Mouse (Mus musculus): ENCODE data around the gene Ndufaf5. TPM values are rescaled to one million over a fixed set of nuclear protein-coding genes. Genes with fewer than 3 reads are reported as not detected.

Ndufaf5 gene
- polyA plus RNA-seq, 1 experiment = 20.5 TPM

- Histone ChIP-seq H3K9ac (ENCODE audit: low read depth, poor library complexity, severe bottlenecking) (no peak overlapping the region), H3K4me3 (ENCODE audit: low read depth, low read length) (no peak overlapping the region), H3K9me3 (replicated peaks; ENCODE audit: control insufficient read depth, insufficient read depth, low read length, poor library complexity, severe bottlenecking) (no peaks in the 10 kb centered on the region), H3K4me1 (ENCODE audit: control insufficient read depth, insufficient read depth, low read length) (no peaks in the 10 kb centered on the region), H3K27me3 (ENCODE audit: control insufficient read depth, insufficient read depth, low read length, poor library complexity, severe bottlenecking) (no peaks in the 10 kb centered on the region), H3K27ac (ENCODE audit: insufficient read depth, low read length) (no peak overlapping the region), H3K36me3 (ENCODE audit: control insufficient read depth, insufficient read depth, low read length, poor library complexity, severe bottlenecking) (no peaks in the 10 kb centered on the region)
- no peak for TF ChIP-seq CTCF (IDR thresholded peaks at IDR 0.05; ENCODE audit: low read depth, low read length)
- TF ChIP-seq POLR2A (IDR thresholded peaks at IDR 0.05; ENCODE audit: insufficient read depth, low read length) = no peak
- TF ChIP-seq EP300 (IDR thresholded peaks at IDR 0.05; ENCODE audit: insufficient read depth, low read depth, low read length) = no peak
Observed at GRCm38 (mm10) chr2:140215415-140215814, 45.0 kb downstream of the Ndufaf5 start.

DNA sequence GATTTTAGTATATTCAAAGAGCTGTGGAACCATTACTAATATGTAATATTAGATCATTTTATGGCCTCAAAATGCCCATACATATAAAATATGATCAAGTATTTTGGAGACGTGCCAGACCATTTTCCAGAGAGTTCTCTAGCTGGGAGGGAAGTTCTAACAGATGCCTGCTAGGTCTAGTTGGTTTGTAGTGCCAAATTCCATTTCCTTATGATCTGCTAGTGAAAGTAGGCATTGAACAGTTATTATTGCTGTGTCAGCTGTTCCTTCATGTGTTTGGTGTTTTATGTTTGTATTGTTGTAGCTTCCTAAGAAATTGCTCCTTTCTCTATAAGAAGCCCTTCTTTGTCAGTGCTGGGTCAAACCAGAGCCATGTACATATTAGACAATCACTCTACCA lies 45.5 kb downstream of the Ndufaf5 start:
- H3K27me3 ChIP-seq (ENCODE audit: control insufficient read depth, insufficient read depth, low read length, poor library complexity, severe bottlenecking) = no peaks in the 10 kb centered on the region
- TF ChIP-seq CTCF (IDR thresholded peaks at IDR 0.05; ENCODE audit: low read depth, low read length) (no peak), POLR2A (IDR thresholded peaks at IDR 0.05; ENCODE audit: insufficient read depth, low read length) (no peak), EP300 (IDR thresholded peaks at IDR 0.05; ENCODE audit: insufficient read depth, low read depth, low read length) (no peak)
- H3K4me3 ChIP-seq (ENCODE audit: low read depth, low read length) = no peak overlapping the region
- no peak overlapping the region for H3K27ac ChIP-seq (ENCODE audit: insufficient read depth, low read length)
- H3K9ac ChIP-seq (ENCODE audit: low read depth, poor library complexity, severe bottlenecking) = no peak overlapping the region
- no peaks in the 10 kb centered on the region for H3K4me1 ChIP-seq (ENCODE audit: control insufficient read depth, insufficient read depth, low read length)
- H3K36me3 ChIP-seq (ENCODE audit: control insufficient read depth, insufficient read depth, low read length, poor library complexity, severe bottlenecking) = no peaks in the 10 kb centered on the region
- H3K9me3 ChIP-seq (replicated peaks; ENCODE audit: control insufficient read depth, insufficient read depth, low read length, poor library complexity, severe bottlenecking) = no peaks in the 10 kb centered on the region

GRCm38 (mm10) chr2:140220325-140220724 lies 49.9 kb downstream of the Ndufaf5 start:
- no peaks in the 10 kb centered on the region for H3K27me3 ChIP-seq (ENCODE audit: control insufficient read depth, insufficient read depth, low read length, poor library complexity, severe bottlenecking)
- no peaks in the 10 kb centered on the region for H3K36me3 ChIP-seq (ENCODE audit: control insufficient read depth, insufficient read depth, low read length, poor library complexity, severe bottlenecking)
- H3K4me1 ChIP-seq (ENCODE audit: control insufficient read depth, insufficient read depth, low read length) = no peaks in the 10 kb centered on the region
- no peak overlapping the region for H3K4me3 ChIP-seq (ENCODE audit: low read depth, low read length)
- H3K9ac ChIP-seq (ENCODE audit: low read depth, poor library complexity, severe bottlenecking) = no peak overlapping the region
- no peaks in the 10 kb centered on the region for H3K9me3 ChIP-seq (replicated peaks; ENCODE audit: control insufficient read depth, insufficient read depth, low read length, poor library complexity, severe bottlenecking)
- H3K27ac ChIP-seq (ENCODE audit: insufficient read depth, low read length) = no peak overlapping the region
- TF ChIP-seq POLR2A (IDR thresholded peaks at IDR 0.05; ENCODE audit: insufficient read depth, low read length) (no peak), EP300 (IDR thresholded peaks at IDR 0.05; ENCODE audit: insufficient read depth, low read depth, low read length) (no peak), CTCF (IDR thresholded peaks at IDR 0.05; ENCODE audit: low read depth, low read length) (no peak)

DNA sequence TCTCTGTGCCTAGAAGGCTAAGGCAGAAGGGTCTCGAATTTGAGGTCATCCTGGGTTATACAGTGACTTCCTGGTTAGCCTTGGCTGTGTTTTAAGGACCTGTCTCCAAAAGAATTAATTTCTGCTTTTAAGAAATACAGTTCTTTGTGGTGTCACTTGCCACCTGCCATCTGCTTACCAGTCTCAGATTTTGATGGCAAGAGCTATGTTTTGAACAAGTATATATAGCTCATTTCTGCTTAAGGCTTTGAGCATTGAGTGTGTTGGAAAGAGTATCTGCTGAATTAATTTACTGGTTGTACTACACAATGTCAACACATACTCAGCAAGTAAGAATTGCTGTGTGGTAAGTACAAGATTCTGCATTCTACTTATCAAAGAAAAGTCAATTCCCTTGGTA lies 59.8 kb downstream of the Ndufaf5 start:
- Histone ChIP-seq H3K9me3 (replicated peaks; ENCODE audit: control insufficient read depth, insufficient read depth, low read length, poor library complexity, severe bottlenecking) (peaks cover 10% of the 10 kb centered on the region), H3K4me1 (ENCODE audit: control insufficient read depth, insufficient read depth, low read length) (no peaks in the 10 kb centered on the region), H3K27ac (ENCODE audit: insufficient read depth, low read length) (no peak overlapping the region), H3K27me3 (ENCODE audit: control insufficient read depth, insufficient read depth, low read length, poor library complexity, severe bottlenecking) (no peaks in the 10 kb centered on the region), H3K36me3 (ENCODE audit: control insufficient read depth, insufficient read depth, low read length, poor library complexity, severe bottlenecking) (no peaks in the 10 kb centered on the region), H3K9ac (ENCODE audit: low read depth, poor library complexity, severe bottlenecking) (no peak overlapping the region), H3K4me3 (ENCODE audit: low read depth, low read length) (no peak overlapping the region)
- TF ChIP-seq POLR2A (IDR thresholded peaks at IDR 0.05; ENCODE audit: insufficient read depth, low read length) = no peak
- no peak for TF ChIP-seq EP300 (IDR thresholded peaks at IDR 0.05; ENCODE audit: insufficient read depth, low read depth, low read length)
- TF ChIP-seq CTCF (IDR thresholded peaks at IDR 0.05; ENCODE audit: low read depth, low read length) = no peak

GRCm38 (mm10) chr2:140237245-140237644 lies 66.8 kb downstream of the Ndufaf5 start:
- no peaks in the 10 kb centered on the region for H3K9me3 ChIP-seq (replicated peaks; ENCODE audit: control insufficient read depth, insufficient read depth, low read length, poor library complexity, severe bottlenecking)

GRCm38 (mm10) chr2:140242398-140242797 lies 71.9 kb downstream of the Ndufaf5 start:
- no peaks in the 10 kb centered on the region for H3K36me3 ChIP-seq (ENCODE audit: control insufficient read depth, insufficient read depth, low read length, poor library complexity, severe bottlenecking)
- no peak overlapping the region for H3K9ac ChIP-seq (ENCODE audit: low read depth, poor library complexity, severe bottlenecking)
- H3K9me3 ChIP-seq (replicated peaks; ENCODE audit: control insufficient read depth, insufficient read depth, low read length, poor library complexity, severe bottlenecking) = no peaks in the 10 kb centered on the region
- no peak overlapping the region for H3K27ac ChIP-seq (ENCODE audit: insufficient read depth, low read length)
- no peak overlapping the region for H3K4me3 ChIP-seq (ENCODE audit: low read depth, low read length)
- H3K4me1 ChIP-seq (ENCODE audit: control insufficient read depth, insufficient read depth, low read length) = no peaks in the 10 kb centered on the region
- no peaks in the 10 kb centered on the region for H3K27me3 ChIP-seq (ENCODE audit: control insufficient read depth, insufficient read depth, low read length, poor library complexity, severe bottlenecking)
- TF ChIP-seq POLR2A (IDR thresholded peaks at IDR 0.05; ENCODE audit: insufficient read depth, low read length) (no peak), CTCF (IDR thresholded peaks at IDR 0.05; ENCODE audit: low read depth, low read length) (no peak), EP300 (IDR thresholded peaks at IDR 0.05; ENCODE audit: insufficient read depth, low read depth, low read length) (no peak)

More at GRCm38 (mm10) chr2:140237245-140237644, 66.8 kb downstream of the Ndufaf5 start:
- H3K27me3 ChIP-seq (ENCODE audit: control insufficient read depth, insufficient read depth, low read length, poor library complexity, severe bottlenecking) = no peaks in the 10 kb centered on the region
- H3K4me3 ChIP-seq (ENCODE audit: low read depth, low read length) = no peak overlapping the region
- no peak overlapping the region for H3K27ac ChIP-seq (ENCODE audit: insufficient read depth, low read length)
- no peak overlapping the region for H3K9ac ChIP-seq (ENCODE audit: low read depth, poor library complexity, severe bottlenecking)
- no peaks in the 10 kb centered on the region for H3K4me1 ChIP-seq (ENCODE audit: control insufficient read depth, insufficient read depth, low read length)
- no peaks in the 10 kb centered on the region for H3K36me3 ChIP-seq (ENCODE audit: control insufficient read depth, insufficient read depth, low read length, poor library complexity, severe bottlenecking)
- TF ChIP-seq EP300 (IDR thresholded peaks at IDR 0.05; ENCODE audit: insufficient read depth, low read depth, low read length) = no peak
- TF ChIP-seq CTCF (IDR thresholded peaks at IDR 0.05; ENCODE audit: low read depth, low read length) = no peak
- TF ChIP-seq POLR2A (IDR thresholded peaks at IDR 0.05; ENCODE audit: insufficient read depth, low read length) = no peak

All from ES-Bruce4 (cell line).